Mouse (Mus musculus) right cerebral cortex, adult 18-20 months (tissue): ENCODE measurements at regions not wholly inside any gene's neighbourhood (a gene's known extent, or its start where the extent isn't known, plus 50 kb on each side); places are given as distances from the start of the nearest gene placed in this dataset.
A peak's percentile ranks its signal among the peaks of the same experiment; 100 is the strongest.

Source experiments
- DNase-seq: peaks from one replicate; pipeline ENCODE4 v3.0.0; 2022; ENCODE audit warnings: mixed read lengths

DNA sequence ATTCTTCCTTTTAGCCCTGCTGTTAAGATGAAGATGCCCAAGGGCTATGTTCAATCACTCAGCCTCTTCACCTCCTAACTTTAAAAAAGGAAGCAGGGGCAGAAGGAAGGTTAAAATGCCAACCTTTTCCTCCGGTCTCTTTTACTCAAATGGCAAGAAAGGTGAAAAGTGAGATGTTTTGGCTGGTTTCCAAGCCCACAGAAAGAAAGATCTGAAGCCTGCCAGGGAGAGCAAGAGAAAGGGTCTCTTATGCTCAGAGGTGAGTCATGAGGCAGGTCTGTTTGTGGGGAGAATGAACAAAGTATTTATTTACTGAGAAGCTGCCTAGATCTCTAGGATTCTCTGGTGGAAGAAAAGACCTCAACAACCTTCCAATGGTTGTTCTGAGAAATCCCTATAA, 162.1 kb upstream of the Kirrel3 start:
- DNase-seq: no peak

DNA sequence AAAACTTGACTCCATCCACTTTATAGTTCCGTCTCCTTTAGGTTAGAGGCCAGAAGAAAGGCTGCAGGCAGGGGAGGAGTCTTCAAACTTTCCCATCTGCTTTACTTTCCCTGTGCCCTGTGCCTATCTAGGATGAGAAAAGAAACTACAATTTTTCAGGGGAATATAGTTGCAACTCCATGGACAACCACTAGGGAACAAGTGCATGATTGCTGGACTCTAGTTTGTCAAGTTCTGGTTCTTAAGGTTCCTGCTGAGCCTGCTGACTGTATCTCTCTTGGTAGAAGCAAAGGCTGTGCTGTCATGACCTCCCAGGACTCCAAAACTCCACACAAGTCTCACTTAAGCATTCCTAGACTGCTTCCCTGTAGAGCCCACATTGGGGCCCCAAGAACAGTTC, 157.0 kb upstream of the Kirrel3 start:
- no peak for DNase-seq

DNA sequence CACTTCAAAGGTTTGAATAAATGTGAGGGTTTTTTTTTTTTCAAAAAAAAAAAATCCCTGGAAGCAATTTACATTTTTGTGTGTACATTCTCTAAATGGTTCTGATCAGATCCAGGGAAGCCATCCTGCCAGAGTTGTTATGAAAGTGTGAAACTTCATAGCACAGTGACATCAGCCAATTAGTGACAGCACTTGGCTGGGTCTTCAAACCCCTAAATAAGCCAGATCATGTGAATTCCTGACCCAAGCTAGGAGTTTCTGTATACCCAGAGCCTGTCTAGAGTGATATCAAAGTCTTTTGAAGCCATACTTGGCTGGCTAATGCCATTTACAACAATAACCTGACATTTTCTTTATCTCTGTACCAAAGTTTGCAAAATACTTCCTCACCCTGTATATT, 151.6 kb upstream of the Kirrel3 start:
- DNase-seq: no peak

DNA sequence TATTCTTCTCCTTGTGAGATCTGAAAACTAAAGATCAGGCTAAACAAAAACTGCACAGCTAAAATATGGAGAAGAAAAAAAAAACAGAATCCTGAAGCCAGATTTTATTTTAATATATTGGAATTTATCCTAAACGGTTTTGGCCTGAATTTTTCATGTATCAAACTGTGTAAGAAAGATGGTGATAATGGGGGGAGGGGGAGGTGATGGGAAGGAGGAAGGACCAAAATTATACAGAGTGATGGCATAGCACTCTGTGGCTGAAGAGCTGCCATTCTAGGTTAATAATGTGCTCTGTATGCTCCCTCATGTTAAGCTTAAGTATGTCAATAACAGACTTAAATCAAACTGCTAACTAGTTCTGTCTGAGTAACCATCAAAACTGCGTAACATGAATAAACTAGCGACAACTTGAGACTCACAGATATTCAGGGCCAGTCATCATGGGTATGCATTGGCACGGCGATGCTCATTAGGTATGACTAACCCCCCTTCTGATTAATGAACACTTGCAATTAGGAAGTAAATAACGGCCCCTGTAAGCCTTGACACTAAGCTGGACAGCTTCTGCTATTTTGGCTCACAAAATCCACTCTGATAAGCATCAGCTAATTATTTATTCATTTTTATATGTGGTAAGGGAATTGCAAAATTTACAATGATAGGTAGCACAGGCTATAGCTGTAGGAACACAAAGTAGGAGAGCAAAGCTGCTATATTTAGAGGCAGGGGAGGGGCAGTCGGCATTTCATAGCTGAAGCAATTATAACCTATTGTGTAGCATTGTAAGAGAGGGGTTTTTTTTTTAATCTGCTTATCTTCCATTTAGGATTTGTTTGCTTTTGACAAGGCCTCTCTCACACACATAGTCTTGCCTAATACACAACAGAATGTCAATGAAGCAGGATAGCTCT, 150.9 kb upstream of the Kirrel3 start:
- DNase-seq: no peak

GRCm38 (mm10) chr9:34348442-34348841, 137.3 kb upstream of the Kirrel3 start:
- DNase-seq: no peak

DNA sequence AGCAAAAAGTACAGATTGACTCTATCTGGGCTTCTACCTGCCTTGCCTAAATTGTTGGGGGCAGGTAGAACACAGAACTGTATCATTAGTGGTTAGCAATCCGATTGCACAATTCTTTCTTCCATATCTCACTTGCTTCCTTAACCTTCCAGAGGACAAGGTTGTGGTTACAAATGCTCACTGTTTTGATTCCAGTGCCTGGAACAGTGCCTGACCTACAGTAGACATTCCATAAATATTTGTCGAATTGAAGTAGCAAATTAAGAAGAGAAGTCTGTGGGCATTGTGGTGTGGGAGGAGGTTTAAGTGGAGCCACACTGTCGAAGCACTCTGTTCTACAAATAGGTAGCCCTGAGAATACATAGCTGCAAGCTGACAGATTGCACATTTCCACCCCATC, 135.7 kb upstream of the Kirrel3 start:
- no peak for DNase-seq

DNA sequence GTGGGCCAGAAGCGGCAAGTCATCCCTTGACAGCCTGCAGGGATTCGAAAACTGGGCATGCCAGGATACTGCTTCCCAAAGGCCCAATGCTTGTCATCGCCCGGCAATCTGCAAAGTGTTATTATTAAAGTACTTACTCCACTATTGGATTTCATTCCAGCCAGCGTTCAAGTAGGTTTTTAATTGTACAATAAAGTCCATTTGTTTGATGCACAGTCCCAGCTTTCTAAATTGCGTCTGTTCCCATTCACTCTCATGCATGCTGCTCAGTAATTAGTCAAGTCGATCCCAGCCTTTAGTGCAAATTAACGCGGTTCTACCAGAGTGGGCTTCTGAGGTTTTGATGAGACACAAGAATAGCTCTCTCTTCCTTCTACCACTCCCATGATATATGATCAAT, 131.9 kb upstream of the Kirrel3 start:
- no peak for DNase-seq

DNA sequence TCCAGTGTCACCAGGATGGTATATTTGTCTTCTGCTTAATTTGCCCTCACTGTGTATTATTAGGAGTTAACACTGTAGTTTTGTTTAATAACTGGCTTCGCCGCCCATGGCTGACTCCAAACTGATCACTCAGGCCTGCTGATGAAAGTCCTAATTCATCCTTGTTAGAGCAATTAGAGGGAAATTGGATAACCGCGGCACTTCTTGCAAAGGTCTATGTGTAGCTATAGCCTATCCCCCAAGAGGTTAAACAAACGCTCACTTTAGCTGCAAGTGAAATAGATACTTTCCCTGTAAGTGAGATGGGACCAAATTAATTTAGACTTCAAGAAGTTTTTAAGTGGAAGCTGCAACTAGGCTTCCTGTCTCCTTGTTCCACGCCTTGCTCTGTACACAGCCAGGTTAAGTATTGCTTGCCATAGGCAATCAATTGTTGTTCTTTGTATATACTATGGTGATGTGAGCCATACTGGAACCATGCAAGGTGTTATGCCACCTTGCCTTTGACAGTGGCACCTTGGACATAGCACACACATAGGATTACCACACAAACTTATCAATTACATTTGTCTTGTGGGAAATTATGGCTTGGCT, 130.9 kb upstream of the Kirrel3 start:
- DNase-seq: no peak

GRCm38 (mm10) chr9:34370686-34371398, 114.9 kb upstream of the Kirrel3 start:
- no peak for DNase-seq

- DNase-seq: no peak
Measured at GRCm38 (mm10) chr9:34375187-34375586, 110.5 kb upstream of the Kirrel3 start.

GRCm38 (mm10) chr9:34380008-34380407, 105.7 kb upstream of the Kirrel3 start:
- DNase-seq: no peak

DNA sequence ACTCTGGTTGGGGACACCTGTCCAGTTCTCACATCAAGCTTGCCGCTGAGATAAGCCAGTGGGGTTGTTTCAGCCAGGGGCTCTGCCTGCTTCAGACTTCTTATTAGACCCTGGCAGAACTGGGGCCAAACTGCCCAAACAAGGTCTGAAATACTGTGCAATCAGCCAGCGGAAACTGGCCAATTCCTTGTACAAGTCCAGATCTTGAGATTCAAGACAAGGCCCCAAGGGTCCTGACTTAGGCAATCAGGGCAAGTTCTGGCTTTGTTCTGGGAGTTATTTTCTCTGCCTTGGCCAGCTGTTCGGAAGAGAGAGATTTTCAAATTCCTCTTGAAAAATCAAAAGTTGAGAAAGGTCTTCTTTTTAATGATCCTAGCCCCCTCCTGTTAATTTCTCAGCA, 104.1 kb upstream of the Kirrel3 start:
- no peak for DNase-seq

DNA sequence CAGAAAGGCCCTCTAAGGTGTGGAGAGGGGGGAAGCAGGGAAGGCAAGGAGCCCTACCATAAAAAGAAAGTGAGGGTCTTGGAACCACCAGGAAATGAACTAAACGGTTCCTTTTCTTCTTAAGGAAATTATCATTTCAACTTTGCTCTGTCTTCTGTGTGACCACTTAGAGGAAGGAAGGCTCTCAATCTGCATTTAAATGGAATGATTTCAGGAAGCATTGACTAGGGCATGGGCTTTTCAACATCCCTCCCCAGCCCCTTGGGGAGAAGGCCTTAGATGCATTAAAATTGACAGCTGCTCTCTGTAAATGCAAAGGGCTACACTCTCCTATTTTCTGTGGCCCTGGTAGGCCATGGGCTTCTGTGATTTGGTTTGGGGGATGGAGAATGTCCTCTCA, 103.5 kb upstream of the Kirrel3 start:
- no peak for DNase-seq

DNA sequence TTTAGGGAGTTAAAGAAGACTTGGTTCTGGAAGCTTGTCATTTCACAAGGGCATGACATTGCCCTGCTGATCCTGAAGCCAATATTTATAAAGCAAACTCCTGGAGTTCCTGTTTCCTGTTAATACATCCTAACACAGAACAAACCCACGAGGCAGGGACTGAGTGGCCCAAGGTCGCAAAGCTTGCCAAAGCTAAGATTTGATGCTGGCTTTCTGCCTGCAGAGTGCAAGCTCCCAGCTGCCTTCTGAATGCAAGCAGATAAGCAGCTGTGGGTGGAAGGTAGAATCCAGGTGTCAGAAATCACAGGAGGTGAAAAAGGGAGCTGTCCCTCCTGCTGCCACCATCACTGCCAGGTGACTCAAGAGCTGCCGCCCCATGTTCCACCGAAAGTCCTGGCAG, 99.6 kb upstream of the Kirrel3 start:
- DNase-seq: no peak

GRCm38 (mm10) chr9:34393042-34393441, 92.7 kb upstream of the Kirrel3 start:
- DNase-seq: no peak

GRCm38 (mm10) chr9:34395839-34396804, 89.6 kb upstream of the Kirrel3 start:
- no peak for DNase-seq

DNA sequence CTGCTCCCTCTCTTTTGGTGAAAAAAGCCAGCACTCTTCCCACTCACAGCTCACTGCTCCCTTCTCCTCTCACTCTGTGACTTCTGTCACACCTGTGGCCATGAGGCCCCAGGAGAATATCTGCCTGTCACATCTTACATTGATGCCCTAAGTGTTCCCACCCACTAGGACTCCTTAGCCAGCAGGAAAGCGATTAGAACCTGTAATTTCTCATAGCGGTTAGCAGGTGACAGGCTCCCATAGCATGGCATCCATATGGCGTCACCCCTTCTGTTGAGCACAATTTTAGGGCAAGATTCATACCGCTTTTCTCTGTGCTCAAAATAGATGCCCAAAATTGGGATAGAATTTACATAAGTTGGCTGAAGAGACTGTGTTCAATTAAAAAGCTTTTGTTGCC, 74.0 kb upstream of the Kirrel3 start:
- peak; percentile 75 for DNase-seq

DNA sequence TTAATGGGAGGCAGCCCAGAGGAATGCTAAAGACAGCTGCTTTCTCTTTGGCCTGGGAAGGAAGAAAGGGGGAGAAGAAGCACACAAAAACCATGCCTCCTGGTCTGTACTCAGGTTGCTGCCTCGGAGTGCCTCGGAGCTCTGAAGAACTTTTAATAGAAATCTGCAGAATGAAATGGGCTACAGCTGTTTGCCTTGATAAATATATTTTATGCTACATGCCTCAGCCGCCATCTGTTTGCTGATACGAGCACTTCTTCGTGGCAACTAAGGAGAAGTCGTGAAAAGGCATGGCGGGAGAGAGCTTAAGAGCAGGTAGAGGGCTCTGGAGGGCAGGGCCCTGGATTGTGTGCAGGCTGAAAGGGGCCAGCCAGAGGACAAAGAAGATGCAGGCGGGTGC, 69.5 kb upstream of the Kirrel3 start:
- DNase-seq: no peak

DNA sequence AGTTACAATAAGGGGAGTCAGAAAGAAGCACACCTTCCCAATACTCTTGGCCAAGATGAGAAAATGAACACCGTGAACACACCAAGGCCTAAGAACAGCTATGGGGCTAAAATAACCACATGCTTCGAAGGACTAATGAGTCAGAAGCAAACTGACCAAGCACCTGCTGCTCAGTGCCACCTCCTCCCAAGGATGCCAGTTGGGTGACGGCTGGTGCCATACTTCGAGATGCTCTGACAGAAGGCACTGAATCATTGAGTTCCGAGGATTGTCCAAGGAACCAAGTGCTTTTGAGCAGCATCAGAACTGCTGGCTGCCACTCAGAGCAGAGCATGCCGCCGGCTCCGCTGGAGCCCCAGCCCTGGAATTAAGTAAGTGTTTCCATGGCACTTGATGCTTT, 67.6 kb upstream of the Kirrel3 start:
- DNase-seq: no peak

GRCm38 (mm10) chr9:34421956-34422355, 63.7 kb upstream of the Kirrel3 start:
- DNase-seq: no peak

- DNase-seq: no peak
Measured at GRCm38 (mm10) chr9:34423062-34423461, 62.6 kb upstream of the Kirrel3 start.

- DNase-seq: no peak
Measured at GRCm38 (mm10) chr9:34426589-34426988, 59.1 kb upstream of the Kirrel3 start.

GRCm38 (mm10) chr9:34427711-34428110, 58.0 kb upstream of the Kirrel3 start:
- no peak for DNase-seq
